Mouse (Mus musculus) ES-Bruce4 (cell line): ENCODE data around the gene Pde6h.

Experiments
- CTCF ChIP-seq: IDR thresholded peaks from one replicate; pipeline ENCODE4 v1.8.1; 2011; ENCODE audit warnings: low read depth, low read length
- EP300 ChIP-seq: IDR thresholded peaks from 2 replicates; pipeline ENCODE4 v1.6.1; 2011; ENCODE audit warnings: low read depth, low read length; ENCODE audit not compliant: insufficient read depth
- POLR2A ChIP-seq: IDR thresholded peaks from one replicate; pipeline ENCODE4 v1.8.1; 2011; ENCODE audit warnings: low read length; ENCODE audit not compliant: insufficient read depth

DNA sequence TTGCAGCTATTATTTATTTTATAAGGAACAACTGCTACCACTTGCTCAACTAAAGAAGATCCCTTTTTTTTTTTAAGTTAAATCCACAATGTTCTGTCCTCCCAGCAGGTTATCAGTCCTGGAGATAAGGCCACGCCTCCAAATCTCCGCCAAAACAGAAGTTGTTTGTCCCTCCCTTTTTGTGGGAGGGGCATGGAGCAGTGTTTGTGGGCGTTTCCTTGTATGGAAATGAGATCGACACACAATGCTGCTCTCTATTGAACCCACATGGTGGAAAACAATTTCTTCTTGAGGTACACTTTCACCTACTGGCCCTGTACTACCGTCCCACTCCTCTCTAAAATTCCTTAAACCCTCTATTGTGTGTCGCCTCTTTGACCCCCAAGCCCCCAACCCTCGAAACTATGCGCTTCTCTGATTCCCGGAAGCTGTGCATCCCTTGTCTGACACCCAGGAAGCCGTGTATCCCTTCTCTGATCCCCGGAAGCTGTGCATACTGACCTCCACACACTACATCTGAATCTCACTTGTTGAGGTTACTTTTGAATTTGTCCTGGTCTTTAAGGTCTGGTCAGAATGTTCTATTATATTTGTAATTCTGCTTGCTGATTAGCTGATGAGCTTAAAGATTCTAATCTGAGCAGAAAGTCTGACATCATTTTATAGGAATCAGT, 66.3 kb downstream of the Pde6h start:
- no peak for TF ChIP-seq EP300
- TF ChIP-seq CTCF, result no peak
- no peak for TF ChIP-seq POLR2A
